Mouse (Mus musculus) liver, embryonic 14.5 days (tissue): Measurements from ENCODE around the gene Pitpna.

Experiments
- CTCF ChIP-seq: IDR thresholded peaks from 2 replicates; pipeline ENCODE4 v1.5.1; 2016; ENCODE audit warnings: antibody characterized with exemption, low read depth, control low read depth
- EP300 ChIP-seq: IDR thresholded peaks from 2 replicates; pipeline ENCODE4 v1.6.1; 2016; ENCODE audit warnings: antibody characterized with exemption, low read depth

- TF ChIP-seq CTCF (no peak), EP300 (no peak)
These were observed 30.8 kb upstream of the Pitpna start for GRCm38 (mm10) chr11:75557142-75557541.
